Mouse (Mus musculus): Measurements from ENCODE around the gene Nav2.

The Nav2 gene

GRCm38 (mm10) chr7:49347338-49348272 lies 439.1 kb downstream of the Nav2 start:
- no peak for DNase-seq (ENCODE audit: low read depth in 2 of 2, low spot score in 2 of 2)

- no peak for DNase-seq (ENCODE audit: low read depth in 2 of 2, low spot score in 2 of 2)
Observed at GRCm38 (mm10) chr7:49348636-49349035, 440.1 kb downstream of the Nav2 start.

GRCm38 (mm10) chr7:49350321-49351007 lies 441.9 kb downstream of the Nav2 start:
- no peak for DNase-seq (ENCODE audit: low read depth in 2 of 2, low spot score in 2 of 2)

GRCm38 (mm10) chr7:49351596-49352258 lies 443.2 kb downstream of the Nav2 start:
- DNase-seq (ENCODE audit: low read depth in 2 of 2, low spot score in 2 of 2), result no peak

GRCm38 (mm10) chr7:49357441-49358165 lies 449.1 kb downstream of the Nav2 start:
- no peak for DNase-seq (ENCODE audit: low read depth in 2 of 2, low spot score in 2 of 2)

- DNase-seq (ENCODE audit: low read depth in 2 of 2, low spot score in 2 of 2), result no peak
Observed at GRCm38 (mm10) chr7:49359120-49359519, 450.6 kb downstream of the Nav2 start.

- no peak for DNase-seq (ENCODE audit: low read depth in 2 of 2, low spot score in 2 of 2)
Observed at GRCm38 (mm10) chr7:49360597-49360996, 452.1 kb downstream of the Nav2 start.

- DNase-seq (ENCODE audit: low read depth in 2 of 2, low spot score in 2 of 2), result no peak
Observed at GRCm38 (mm10) chr7:49361465-49362090, 453.1 kb downstream of the Nav2 start.

GRCm38 (mm10) chr7:49364486-49365162 lies 456.1 kb downstream of the Nav2 start:
- no peak for DNase-seq (ENCODE audit: low read depth in 2 of 2, low spot score in 2 of 2)

GRCm38 (mm10) chr7:49368590-49368989 lies 460.1 kb downstream of the Nav2 start:
- no peak for DNase-seq (ENCODE audit: low read depth in 2 of 2, low spot score in 2 of 2)

- no peak for DNase-seq (ENCODE audit: low read depth in 2 of 2, low spot score in 2 of 2)
Observed at GRCm38 (mm10) chr7:49369006-49369405, 460.5 kb downstream of the Nav2 start.

- no peak for DNase-seq (ENCODE audit: low read depth in 2 of 2, low spot score in 2 of 2)
Observed at GRCm38 (mm10) chr7:49369809-49370473, 461.4 kb downstream of the Nav2 start.

- no peak for DNase-seq (ENCODE audit: low read depth in 2 of 2, low spot score in 2 of 2)
Observed at GRCm38 (mm10) chr7:49371345-49371744, 462.8 kb downstream of the Nav2 start.

- DNase-seq (ENCODE audit: low read depth in 2 of 2, low spot score in 2 of 2), result no peak
Observed at GRCm38 (mm10) chr7:49371972-49372371, 463.5 kb downstream of the Nav2 start.

- no peak for DNase-seq (ENCODE audit: low read depth in 2 of 2, low spot score in 2 of 2)
Observed at GRCm38 (mm10) chr7:49373173-49373572, 464.7 kb downstream of the Nav2 start.

- DNase-seq (ENCODE audit: low read depth in 2 of 2, low spot score in 2 of 2), result no peak
Observed at GRCm38 (mm10) chr7:49373661-49374060, 465.1 kb downstream of the Nav2 start.

- DNase-seq (ENCODE audit: low read depth in 2 of 2, low spot score in 2 of 2), result no peak
Observed at GRCm38 (mm10) chr7:49375499-49375974, 467.0 kb downstream of the Nav2 start.

GRCm38 (mm10) chr7:49378608-49379007 lies 470.1 kb downstream of the Nav2 start:
- DNase-seq (ENCODE audit: low read depth in 2 of 2, low spot score in 2 of 2), result no peak

- DNase-seq (ENCODE audit: low read depth in 2 of 2, low spot score in 2 of 2), result no peak
Observed at GRCm38 (mm10) chr7:49380940-49381339, 472.4 kb downstream of the Nav2 start.

All from CD8-positive naive resting alpha-beta T cell, adult 2 months (primary cell).